Mouse (Mus musculus): Measurements from ENCODE around the gene Cnksr1.

Cnksr1 gene

DNA sequence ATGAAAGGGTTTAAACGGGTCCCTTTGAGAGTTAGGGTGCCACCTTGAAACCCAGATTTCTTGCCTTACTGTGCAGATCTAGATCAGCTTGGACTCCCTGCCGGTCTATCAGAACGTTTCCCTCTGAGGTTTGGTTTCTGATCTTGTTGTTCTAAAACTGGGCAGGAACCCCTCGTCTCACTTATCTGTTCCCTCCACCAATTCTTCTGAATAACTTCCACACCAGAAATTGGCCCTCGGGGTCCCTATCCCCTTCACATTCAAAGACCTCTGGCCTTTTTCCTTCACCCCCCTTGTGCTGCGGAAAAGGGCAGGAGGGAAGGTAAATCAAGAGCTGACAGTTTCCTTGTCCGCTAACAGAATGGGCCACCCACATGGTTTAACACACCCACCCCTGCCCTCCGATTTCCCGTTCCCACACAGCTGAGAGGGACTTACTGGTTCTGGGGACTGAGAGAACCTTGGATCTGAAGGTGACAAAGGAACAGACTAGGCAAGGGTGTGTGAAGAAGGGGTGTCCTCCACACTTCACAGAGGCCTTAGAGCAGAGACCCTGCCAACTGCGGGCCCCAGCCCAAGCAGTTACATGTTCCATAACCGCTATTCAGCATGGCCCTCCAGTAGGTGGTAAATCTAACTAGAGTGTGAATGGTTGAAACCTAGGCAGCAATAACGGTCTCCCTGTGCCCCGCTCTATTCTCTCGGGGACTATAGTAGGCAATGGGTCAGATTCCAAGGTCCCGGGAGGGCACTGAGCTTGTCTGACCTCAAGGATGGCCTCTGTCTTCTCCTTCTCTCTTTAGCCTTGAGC, 14.9 kb upstream of the Cnksr1 start:
- peak; percentile 91 for DNase-seq

GRCm38 (mm10) chr4:134252131-134252910, 14.1 kb upstream of the Cnksr1 start:
- DNase-seq = peak; percentile 93

- peak; percentile 94 for DNase-seq
These were observed 13.3 kb upstream of the Cnksr1 start for GRCm38 (mm10) chr4:134251241-134252130.

- DNase-seq = no peak
These were observed 12.7 kb upstream of the Cnksr1 start for GRCm38 (mm10) chr4:134250930-134251240.

DNA sequence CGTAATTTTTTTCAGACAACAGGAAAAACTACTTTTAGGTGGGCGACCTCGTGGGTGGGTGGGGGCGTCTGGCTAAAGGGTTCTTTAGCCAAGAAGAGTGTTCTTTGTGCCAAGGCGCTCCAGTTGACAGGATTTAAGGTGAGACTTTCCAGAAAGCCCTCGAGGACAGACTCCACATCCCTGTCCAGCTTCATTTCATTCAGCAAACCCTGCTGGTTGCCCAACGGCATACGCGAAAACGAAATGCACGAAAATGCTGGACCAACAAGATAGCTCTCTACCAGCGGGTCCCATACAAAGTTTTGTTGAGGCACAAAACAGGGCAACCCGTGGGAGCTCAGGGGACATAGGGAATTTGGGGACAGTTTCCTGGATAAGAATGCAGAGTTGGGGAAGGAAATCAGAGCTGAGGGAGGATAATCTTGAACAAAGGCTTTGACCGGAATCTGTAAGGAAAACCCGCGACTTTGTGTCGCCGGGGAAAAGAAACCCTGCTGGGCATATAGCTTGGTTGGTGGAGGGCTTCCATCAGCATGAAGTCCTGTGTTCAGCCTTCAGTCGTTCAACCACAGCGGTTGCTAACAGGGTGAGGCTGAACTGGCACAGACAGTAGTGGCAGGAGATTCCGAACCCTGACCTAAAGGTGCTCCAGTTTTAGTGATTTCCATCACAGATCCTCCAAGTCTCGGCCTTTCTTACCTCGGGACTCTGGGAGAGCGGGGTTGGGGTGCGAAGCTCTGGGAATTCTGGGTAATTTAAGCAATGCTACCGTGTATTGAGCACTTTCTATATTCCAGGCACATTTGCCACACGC, 12.1 kb upstream of the Cnksr1 start:
- DNase-seq = no peak

- peak; percentile 94 for DNase-seq
These were observed 11.5 kb upstream of the Cnksr1 start for GRCm38 (mm10) chr4:134249651-134250050.

- peak; percentile 90 for DNase-seq
These were observed 8.6 kb upstream of the Cnksr1 start, which contains the start of gene Gm30191 for GRCm38 (mm10) chr4:134246719-134247258. TSS of gene Gm30191 (plus strand) at chr4:134246935.

- DNase-seq = peak; percentile 88
These were observed 8.1 kb upstream of the Cnksr1 start for GRCm38 (mm10) chr4:134246256-134246655.

GRCm38 (mm10) chr4:134245148-134245843, 7.1 kb upstream of the Cnksr1 start, which contains the start of gene Zfp593:
TSS of gene Zfp593 (minus strand) at chr4:134245592.
- DNase-seq = peak; percentile 99

DNA sequence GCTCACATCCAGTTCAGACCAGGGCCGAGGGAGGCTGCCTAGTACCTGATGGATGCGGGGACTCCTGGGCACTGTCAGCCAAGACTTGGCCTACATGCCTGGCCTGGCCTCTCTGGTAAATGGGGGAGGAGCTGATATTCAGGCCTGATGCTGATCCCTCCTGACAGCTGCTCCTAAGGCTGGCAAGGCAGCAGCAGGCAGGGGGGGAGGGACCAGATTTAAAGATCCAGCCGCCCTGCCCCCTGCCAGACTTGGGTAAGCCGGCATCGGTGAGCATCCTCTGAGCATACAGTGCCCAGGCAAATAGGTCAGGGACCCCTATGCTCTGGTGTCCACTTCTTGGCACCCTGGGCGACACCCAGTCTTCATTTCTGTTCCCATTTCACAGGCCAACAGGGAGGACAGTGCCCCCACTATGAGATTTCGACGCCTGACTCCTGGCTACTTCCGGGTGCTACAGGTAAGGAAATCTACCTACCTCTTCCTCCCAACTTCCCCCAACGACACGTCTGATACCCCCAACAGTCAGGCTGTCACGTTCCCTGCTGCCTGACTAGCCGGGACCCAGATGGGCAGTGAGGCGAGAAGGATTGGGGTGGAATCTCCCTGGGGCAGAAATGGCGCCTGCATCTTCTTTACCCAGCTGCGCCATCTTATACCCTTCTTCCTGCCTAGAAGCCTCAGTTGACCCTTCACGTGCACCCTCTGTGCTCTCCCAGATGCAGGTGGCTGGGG, 5.5 kb upstream of the Cnksr1 start, which contains the start of gene E130218I03Rik:
Gene E130218I03Rik, plus strand, starts transcription at position 147 of the 735 bp plus-strand sequence.
- DNase-seq = no peak

DNA sequence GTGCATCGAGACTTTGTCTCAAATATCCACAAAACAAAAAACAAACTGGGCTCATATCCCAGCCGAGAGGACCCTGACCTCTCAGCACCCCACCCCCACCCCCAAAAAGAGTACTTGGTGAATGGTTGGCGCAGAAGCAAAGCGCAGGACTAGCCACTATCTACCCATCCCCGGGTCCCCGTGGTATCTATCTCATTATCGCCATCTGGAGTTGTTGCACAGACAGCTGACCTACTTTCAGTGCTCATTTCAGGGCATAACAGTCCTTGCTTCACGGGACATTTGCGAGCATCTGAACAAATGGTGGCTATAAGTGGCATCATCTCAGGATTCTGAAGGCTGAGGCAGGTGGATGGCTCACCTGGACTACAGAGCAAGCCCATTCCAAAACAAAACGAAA, 487 bp upstream of the Cnksr1 start:
- DNase-seq = no peak

DNA sequence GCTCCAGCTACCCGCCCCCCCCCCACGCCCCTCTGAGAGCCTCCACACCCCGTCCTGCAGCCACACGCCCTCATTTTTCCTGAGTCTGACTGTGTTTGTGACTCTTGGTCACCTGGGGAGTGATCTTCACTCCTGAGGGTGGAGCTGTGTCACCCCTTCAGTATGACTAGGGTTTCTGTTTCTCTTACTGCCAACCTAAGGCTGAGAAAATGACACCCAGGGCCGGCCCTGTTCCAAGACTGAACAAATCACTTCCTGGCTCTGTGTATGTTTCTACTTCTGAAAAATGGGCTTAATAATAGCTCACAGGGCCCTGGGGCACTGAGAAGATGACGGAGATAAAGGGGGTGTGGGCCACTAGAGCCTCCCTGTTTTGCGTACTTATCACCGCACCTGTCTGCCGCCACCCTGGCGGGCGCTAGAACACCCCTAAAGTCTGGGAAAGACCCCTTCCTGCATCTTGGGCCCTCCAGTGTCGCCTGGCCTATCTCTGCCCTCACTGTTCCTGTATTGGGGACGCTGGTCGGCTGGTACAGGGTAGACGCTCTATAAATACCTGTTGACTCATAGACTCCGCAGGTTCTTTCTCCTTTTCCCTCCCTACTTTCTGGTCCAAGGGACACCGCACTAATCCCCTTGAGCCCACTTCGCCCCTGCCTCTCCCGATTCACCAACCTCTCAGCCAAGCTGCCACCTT, 469 bp downstream of the Cnksr1 start:
- DNase-seq = no peak

- peak; percentile 94 for DNase-seq
These were observed 3.3 kb downstream of the Cnksr1 start for GRCm38 (mm10) chr4:134234876-134235275.

GRCm38 (mm10) chr4:134230431-134230830, 7.8 kb downstream of the Cnksr1 start:
- DNase-seq = no peak

GRCm38 (mm10) chr4:134227194-134227593, 11.0 kb downstream of the Cnksr1 start, which contains the start of gene Catsper4:
TSS of gene Catsper4 (minus strand) at chr4:134227383.
- DNase-seq = no peak

DNA sequence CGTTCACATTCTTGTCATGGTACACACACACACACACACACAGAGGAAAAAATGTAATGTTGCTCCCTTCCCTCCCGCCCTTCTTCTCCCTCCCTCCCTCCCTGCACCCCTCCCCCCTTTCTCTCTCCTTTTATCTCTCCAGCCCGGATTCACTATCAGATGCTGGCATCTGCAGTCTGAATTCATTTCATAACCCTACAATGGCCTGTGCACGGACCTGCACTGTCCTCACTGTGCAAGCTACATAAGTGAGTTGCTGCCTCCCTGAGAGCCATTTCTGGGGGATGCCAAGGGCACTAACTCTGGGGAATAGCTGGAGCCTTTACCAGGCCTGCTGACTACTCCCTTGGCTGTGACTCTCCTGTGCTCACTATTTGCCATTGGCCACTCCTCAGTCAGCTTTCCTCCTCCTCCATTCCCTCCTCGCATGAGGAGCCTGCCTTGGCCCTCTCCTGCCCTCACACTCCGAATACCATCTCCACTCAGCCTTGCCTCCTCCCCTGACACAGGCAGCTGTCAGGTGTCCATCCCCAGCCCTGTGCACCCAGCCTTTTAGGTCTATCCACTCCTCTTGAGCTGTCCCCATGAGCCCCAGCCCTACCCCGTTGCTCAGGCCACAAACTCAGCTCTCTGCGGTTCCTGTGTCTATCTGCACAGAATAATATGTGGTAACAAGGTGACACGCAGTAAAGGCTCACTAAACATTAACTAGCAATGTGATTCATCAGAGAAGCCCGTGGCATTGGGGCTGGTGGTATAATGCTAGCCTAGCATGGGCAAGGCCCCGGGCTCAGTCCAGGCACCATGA, 15.2 kb downstream of the Cnksr1 start:
- no peak for DNase-seq

GRCm38 (mm10) chr4:134206488-134207053, 31.6 kb downstream of the Cnksr1 start:
- peak; percentile 68 for DNase-seq

DNA sequence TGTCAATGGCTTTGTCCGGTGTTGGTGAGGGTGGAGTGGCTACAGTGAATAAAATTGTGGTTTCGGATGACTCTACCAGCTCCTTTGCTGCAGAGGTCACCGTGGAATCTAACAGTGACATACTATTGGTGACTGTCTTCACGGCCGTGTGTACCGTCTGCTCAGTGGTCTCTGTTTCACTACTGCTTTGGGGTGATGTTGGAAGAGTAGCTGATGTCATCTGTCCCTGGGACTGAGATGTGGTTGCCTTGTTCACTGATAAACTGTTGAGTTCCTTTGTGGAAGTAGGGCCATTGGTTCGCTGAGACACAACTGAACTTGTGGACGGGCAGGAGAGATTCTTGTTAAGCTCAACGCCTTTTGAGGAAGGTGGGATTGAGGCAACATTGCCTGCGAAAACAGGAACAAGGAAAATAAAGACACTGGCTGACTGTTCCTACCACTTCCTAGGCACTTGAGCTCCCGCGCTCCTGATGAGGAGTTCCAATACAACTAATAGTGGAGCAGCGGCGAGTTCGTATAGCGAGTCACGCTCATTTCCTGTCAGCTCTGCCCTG, 34.8 kb downstream of the Cnksr1 start:
- DNase-seq = no peak

Measured in heart, adult 11 months (tissue).